Mouse (Mus musculus) liver, embryonic 16.5 days (tissue): ENCODE results near the gene Gli2. TPM values are rescaled to one million over a fixed set of nuclear protein-coding genes. Genes with fewer than 3 reads are reported as not detected.
A peak's percentile ranks its signal among the peaks of the same experiment; 100 is the strongest.

ENCODE experiments used
- ATAC-seq: fragments of 200-750 bp; cut with Nextera tagmentation; 2 replicates; pipeline ENCODE4 v1.8.0; 2017; ENCODE audit warnings: low read depth, mild to moderate bottlenecking, moderate number of reproducible peaks, moderate library complexity
- H3K27ac ChIP-seq: fragments of 300-500 bp; sonication (generic); 2 replicates; pipeline ENCODE4 v1.5.1; 2014; ENCODE audit warnings: mild to moderate bottlenecking, low read length
- H3K27me3 ChIP-seq: fragments of 300-500 bp; sonication (generic); 2 replicates; pipeline ENCODE4 v1.6.1; 2014; ENCODE audit warnings: low read depth, low read length, mixed read lengths; ENCODE audit not compliant: control insufficient read depth, insufficient read depth
- H3K36me3 ChIP-seq: fragments of 300-500 bp; sonication (generic); 2 replicates; pipeline ENCODE4 v1.6.1; 2014; ENCODE audit warnings: mild to moderate bottlenecking; ENCODE audit not compliant: control insufficient read depth, insufficient read depth
- H3K4me1 ChIP-seq: fragments of 300-500 bp; sonication (generic); 2 replicates; pipeline ENCODE4 v1.6.1; 2014; ENCODE audit warnings: low read depth, low read length, mixed read lengths; ENCODE audit not compliant: control insufficient read depth
- H3K4me2 ChIP-seq: fragments of 300-500 bp; sonication (generic); 2 replicates; pipeline ENCODE4 v1.6.1; 2014; ENCODE audit warnings: low read depth, low read length, mixed read lengths
- H3K4me3 ChIP-seq: fragments of 300-500 bp; sonication (generic); 2 replicates; pipeline ENCODE4 v1.5.1; 2014; ENCODE audit warnings: low read depth, mild to moderate bottlenecking, low read length
- H3K9ac ChIP-seq: fragments of 300-500 bp; sonication (generic); 2 replicates; pipeline ENCODE4 v1.6.1; 2014; ENCODE audit warnings: low read depth, low read length
- H3K9me3 ChIP-seq: fragments of 300-500 bp; sonication (generic); replicated peaks from 2 replicates; pipeline ENCODE4 v1.6.1; 2016; ENCODE audit warnings: low read length; ENCODE audit not compliant: control insufficient read depth
- WGBS: fragments of 180-500 bp; shearing (Covaris S2); extraction: QIAGEN DNeasy Blood & Tissue Kit; methylation state at CpG from one replicate; pipeline ENCODE4 v1.1.7; 2014; ENCODE audit not compliant: insufficient replicate concordance; 5-methylcytosine and 5-hydroxymethylcytosine counted together
- polyA plus RNA-seq: library from polyadenylated mRNA; unstranded; fragments of >200 nt; fragmentation: Nextera tagmentation; extraction: Ambion mirVana; gene quantifications from 2 replicates; pipeline ENCODE4 v1.2.1, GENCODE M21; 2015

Gli2 gene
- polyA plus RNA-seq, 1 experiment from 2014 or later, result 0.54 TPM

DNA sequence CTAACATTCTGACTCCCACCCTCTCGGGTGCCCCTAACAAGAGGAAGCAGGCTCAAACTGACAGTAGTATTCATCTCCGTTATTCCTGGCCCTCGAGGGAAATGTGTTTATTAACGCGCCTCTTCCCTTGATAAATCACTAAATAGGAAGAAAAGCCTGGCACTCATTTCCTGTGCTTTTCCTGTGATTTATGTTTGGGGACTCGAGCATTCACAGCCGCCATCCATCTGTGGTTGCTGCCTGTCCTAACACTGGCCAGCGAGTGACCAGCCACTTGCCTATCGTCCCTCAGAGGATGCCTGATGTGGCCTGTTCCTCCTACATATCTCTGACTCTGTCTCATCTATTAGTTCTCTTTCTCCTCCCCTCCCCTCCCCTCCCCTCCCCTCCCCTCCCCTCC, 195.3 kb downstream of the Gli2 start:
- Histone ChIP-seq H3K27me3 (no peaks in the 10 kb centered on the region), H3K9me3 (no peaks in the 10 kb centered on the region), H3K36me3 (no peaks in the 10 kb centered on the region), H3K4me3 (no peak overlapping the region), H3K4me2 (no peak overlapping the region), H3K9ac (no peak overlapping the region), H3K4me1 (no peaks in the 10 kb centered on the region), H3K27ac (no peak overlapping the region)
- ATAC-seq, result no peak
- 27% methylated on average over 9 of the region's 9 CpGs for WGBS

DNA sequence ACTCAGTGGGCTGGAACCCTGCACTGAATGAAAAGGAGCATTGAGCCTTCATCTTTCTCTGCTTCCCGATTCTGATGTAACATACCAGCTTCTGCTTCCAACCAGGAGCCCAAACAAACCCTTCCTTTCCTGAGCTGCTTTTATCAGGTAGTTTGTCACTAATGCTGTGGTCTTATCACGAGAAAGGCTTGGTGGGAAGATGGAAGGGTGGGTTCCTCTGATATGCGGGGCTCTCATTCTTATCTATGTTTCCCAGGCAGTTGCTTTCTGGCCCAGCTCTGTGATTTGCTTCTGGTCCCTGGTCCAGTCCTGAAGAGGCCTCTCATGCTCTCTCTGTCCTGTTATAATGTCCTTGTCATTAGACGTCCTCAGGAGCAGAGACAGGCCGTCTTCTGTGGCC, 222.8 kb downstream of the Gli2 start:
- no peaks in the 10 kb centered on the region for H3K4me1 ChIP-seq
- ATAC-seq, result 0 out of 2 replicates have a peak, but pooled peaks have one; percentile 19
- 10% methylated on average over 5 of the region's 5 CpGs for WGBS
- no peaks in the 10 kb centered on the region for H3K9me3 ChIP-seq
- no peak overlapping the region for H3K4me2 ChIP-seq
- H3K9ac ChIP-seq, result no peak overlapping the region
- no peak overlapping the region for H3K4me3 ChIP-seq
- no peaks in the 10 kb centered on the region for H3K27me3 ChIP-seq
- no peak overlapping the region for H3K27ac ChIP-seq
- H3K36me3 ChIP-seq, result no peaks in the 10 kb centered on the region

DNA sequence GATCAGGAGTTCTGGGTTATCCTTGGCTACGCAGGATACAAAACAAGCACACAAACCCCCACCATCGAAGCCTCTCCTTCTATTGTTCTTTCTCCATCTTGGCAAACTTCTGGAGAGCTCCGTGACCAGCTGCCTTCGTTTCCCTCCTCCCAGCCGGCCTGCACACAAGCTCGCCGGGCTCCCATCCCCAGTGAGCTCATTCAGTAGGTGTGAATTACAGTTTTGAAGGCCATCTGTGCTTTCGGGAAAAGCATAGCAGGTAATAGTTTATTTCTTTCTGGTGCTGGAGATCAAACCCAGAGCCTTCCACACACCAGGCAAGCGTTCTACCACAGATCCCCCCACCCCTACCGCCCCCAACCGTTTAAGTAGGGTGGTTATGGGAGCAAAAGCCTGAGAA, 226.8 kb downstream of the Gli2 start:
- no peak overlapping the region for H3K27ac ChIP-seq
- whole genome bisulfite sequencing, result 59% methylated on average over 11 of the region's 11 CpGs
- H3K27me3 ChIP-seq, result no peaks in the 10 kb centered on the region
- no peak overlapping the region for H3K4me2 ChIP-seq
- no peaks in the 10 kb centered on the region for H3K9me3 ChIP-seq
- H3K36me3 ChIP-seq, result no peaks in the 10 kb centered on the region
- no peak overlapping the region for H3K9ac ChIP-seq
- no peak for ATAC-seq
- no peak overlapping the region for H3K4me3 ChIP-seq
- no peaks in the 10 kb centered on the region for H3K4me1 ChIP-seq

DNA sequence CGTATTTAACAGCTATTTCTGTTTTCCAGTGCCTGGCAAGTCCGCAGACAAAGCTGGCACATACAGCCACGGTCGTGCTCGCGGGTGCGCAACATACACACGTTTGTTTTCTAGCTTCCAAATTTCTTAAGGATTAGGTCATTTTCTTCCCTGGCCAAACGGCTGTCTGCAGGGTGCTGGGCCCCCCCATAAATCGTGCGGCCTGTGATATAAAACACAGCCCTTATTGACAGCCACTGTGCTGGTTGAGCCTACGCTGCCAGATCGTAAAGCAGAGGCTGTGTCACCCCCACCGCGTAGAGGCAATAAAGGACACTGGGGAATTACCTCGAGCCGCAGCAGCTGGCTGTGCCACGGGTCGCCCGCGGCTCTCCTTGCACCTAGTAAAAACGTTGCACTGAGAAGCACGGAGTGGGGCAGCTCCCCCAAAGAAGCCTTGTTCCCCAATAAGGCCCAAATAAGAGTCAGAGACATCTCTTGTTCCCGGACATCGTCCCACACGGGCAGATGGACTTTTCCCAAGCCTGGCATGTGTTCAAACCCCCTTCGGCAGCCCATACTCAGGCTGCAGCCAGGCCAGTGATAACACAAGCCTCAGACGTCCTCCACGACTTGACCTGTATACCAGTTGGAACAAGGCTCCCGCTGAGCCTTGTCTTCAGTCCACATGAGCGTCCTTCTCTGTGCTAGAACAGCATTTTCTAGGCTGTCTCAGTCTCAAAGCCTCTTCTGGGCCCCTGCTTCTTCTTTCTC, 227.8 kb downstream of the Gli2 start:
- H3K36me3 ChIP-seq, result no peaks in the 10 kb centered on the region
- H3K4me1 ChIP-seq, result no peaks in the 10 kb centered on the region
- no peaks in the 10 kb centered on the region for H3K9me3 ChIP-seq
- ATAC-seq, result no peak
- H3K4me2 ChIP-seq, result no peak overlapping the region
- WGBS, result 58% methylated on average over 31 of the region's 31 CpGs
- no peak overlapping the region for H3K9ac ChIP-seq
- H3K27ac ChIP-seq, result no peak overlapping the region
- no peak overlapping the region for H3K4me3 ChIP-seq
- H3K27me3 ChIP-seq, result no peaks in the 10 kb centered on the region

DNA sequence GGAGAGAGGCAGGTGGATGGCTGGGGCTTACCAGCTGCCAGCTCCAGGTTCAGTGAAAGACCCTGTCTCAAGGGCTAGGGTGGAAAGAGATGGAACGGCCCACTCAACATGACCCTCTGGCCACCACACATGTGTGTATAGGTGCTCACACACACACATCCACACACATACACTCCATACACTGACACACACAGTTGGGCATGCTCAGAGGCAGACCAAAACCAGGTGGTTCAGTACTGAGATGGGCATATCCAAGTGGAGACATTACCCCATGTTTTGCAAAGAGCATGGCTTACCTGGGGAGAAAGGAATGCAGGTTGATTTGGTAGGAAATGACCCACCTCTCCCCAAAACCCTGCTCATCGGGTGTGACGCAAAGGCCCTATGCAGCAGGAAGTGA, 228.4 kb downstream of the Gli2 start:
- no peak for ATAC-seq
- WGBS, result 64% methylated on average over 3 of the region's 3 CpGs
- no peak overlapping the region for H3K4me3 ChIP-seq

DNA sequence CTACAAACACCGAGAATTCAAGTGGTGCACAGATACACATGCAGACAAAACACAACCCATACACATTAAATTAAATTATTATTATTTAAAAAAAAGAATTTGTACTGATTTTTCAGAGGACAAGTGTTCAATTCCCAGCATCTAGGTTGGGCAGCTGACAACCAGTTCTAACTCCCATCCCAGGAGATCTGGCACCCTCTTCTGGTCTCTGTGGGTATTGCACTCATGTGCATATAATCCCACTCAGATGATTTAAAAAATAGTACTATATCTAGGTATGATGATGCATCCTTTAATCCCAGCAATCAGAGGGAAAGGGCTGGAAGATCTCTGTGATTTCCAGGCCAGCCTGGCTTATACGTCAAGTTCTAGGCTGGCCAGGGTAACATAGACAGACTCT, 231.2 kb downstream of the Gli2 start:
- WGBS, result 72% methylated on average over 2 of the region's 2 CpGs

More for the DNA sequence above, 228.4 kb downstream of the Gli2 start:
- Histone ChIP-seq H3K4me2 (no peak overlapping the region), H3K4me1 (no peaks in the 10 kb centered on the region), H3K9ac (no peak overlapping the region), H3K27me3 (no peaks in the 10 kb centered on the region), H3K36me3 (no peaks in the 10 kb centered on the region), H3K27ac (no peak overlapping the region), H3K9me3 (no peaks in the 10 kb centered on the region)

DNA sequence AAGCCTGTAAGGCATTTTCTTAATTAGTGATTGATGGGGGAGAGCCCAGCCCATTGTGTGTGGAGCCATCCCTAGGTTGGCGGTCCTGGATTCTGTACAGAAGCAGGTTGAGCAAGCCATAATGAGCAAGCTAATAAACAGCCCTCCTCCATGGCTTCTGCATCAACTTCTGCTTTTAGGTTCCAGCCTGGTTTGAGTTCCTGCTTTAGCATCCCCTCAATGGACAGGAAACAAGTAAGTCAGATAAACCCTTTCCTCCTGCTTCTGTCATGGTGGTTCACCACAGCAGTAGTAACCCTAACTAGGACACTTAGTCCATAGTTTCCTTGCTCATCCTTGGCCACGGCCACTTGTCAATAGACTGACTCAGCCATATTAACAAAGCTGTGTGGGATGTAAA, 238.4 kb downstream of the Gli2 start:
- no peak for ATAC-seq
- H3K27ac ChIP-seq, result no peak overlapping the region
- H3K36me3 ChIP-seq, result no peaks in the 10 kb centered on the region
- H3K4me3 ChIP-seq, result no peak overlapping the region
- no peaks in the 10 kb centered on the region for H3K4me1 ChIP-seq
- no peaks in the 10 kb centered on the region for H3K9me3 ChIP-seq
- no peak overlapping the region for H3K4me2 ChIP-seq
- H3K9ac ChIP-seq, result no peak overlapping the region
- H3K27me3 ChIP-seq, result no peaks in the 10 kb centered on the region
- 28% methylated on average over 2 of the region's 2 CpGs for WGBS

More for the DNA sequence above, 231.2 kb downstream of the Gli2 start:
- Histone ChIP-seq H3K27me3 (no peaks in the 10 kb centered on the region), H3K36me3 (no peaks in the 10 kb centered on the region), H3K4me1 (no peaks in the 10 kb centered on the region), H3K27ac (no peak overlapping the region), H3K4me2 (no peak overlapping the region), H3K9me3 (no peaks in the 10 kb centered on the region), H3K4me3 (no peak overlapping the region), H3K9ac (no peak overlapping the region)
- no peak for ATAC-seq

DNA sequence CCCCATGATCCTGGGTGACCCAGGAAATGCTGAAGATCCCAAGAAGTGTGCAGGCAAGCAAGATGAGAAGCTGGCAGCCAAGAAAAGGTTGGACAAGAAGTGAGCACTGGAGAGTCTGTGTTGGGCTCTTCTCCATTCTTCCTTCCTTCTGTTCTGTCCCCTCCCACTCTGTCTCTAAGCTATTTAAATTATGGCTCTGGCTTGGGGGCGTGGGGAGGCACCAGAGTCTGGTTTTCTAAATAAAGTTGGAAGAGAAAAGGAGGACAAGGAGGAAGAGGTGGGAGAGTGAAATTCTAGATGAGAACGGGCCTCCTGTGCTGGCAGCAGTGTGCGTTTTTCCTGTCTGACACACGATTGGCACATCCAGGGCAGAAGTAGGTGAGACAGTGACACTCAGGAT, 243.1 kb downstream of the Gli2 start:
- WGBS, result 44% methylated on average over 4 of the region's 4 CpGs
- no peak overlapping the region for H3K9ac ChIP-seq
- ATAC-seq, result no peak

DNA sequence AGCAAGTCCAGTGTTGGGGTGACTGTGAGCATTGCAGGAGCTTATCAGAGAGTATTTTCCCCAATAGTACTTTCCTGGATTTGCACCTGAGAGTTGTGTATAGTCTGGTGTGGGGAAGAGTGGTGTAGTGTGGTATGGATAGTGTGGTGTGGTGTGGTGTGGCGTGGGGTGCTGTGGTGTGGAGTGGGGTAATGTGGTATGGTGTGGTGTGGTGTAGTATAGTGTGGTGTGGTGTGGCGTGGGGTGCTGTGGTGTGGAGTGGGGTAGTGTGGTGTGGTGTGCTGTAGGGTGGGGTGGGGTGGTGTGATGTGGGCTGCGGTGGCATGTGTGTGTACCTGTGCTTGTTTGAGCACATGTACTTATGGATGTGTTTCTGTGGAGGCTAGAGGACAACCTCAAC, 246.7 kb downstream of the Gli2 start:
- H3K4me2 ChIP-seq, result no peak overlapping the region
- H3K4me3 ChIP-seq, result no peak overlapping the region
- no peaks in the 10 kb centered on the region for H3K9me3 ChIP-seq
- 69% methylated on average over 3 of the region's 3 CpGs for WGBS
- no peak overlapping the region for H3K9ac ChIP-seq
- no peak for ATAC-seq
- H3K27me3 ChIP-seq, result no peaks in the 10 kb centered on the region
- no peak overlapping the region for H3K27ac ChIP-seq
- no peaks in the 10 kb centered on the region for H3K36me3 ChIP-seq
- no peaks in the 10 kb centered on the region for H3K4me1 ChIP-seq

More for the DNA sequence above, 243.1 kb downstream of the Gli2 start:
- H3K4me1 ChIP-seq, result no peaks in the 10 kb centered on the region
- H3K27ac ChIP-seq, result no peak overlapping the region
- no peak overlapping the region for H3K4me2 ChIP-seq
- no peaks in the 10 kb centered on the region for H3K36me3 ChIP-seq
- no peaks in the 10 kb centered on the region for H3K27me3 ChIP-seq
- no peak overlapping the region for H3K4me3 ChIP-seq
- H3K9me3 ChIP-seq, result no peaks in the 10 kb centered on the region
